Mouse (Mus musculus) kidney, postnatal 36 days (tissue): ENCODE data around the gene Crlf3.

Experiments used
- DNase-seq, 2 experiments: peaks; one replicate each; pipeline ENCODE4 v3.0.0; 2021 to 2022; ENCODE audit warnings: mixed read lengths in 2 of 2

The Crlf3 gene

DNA sequence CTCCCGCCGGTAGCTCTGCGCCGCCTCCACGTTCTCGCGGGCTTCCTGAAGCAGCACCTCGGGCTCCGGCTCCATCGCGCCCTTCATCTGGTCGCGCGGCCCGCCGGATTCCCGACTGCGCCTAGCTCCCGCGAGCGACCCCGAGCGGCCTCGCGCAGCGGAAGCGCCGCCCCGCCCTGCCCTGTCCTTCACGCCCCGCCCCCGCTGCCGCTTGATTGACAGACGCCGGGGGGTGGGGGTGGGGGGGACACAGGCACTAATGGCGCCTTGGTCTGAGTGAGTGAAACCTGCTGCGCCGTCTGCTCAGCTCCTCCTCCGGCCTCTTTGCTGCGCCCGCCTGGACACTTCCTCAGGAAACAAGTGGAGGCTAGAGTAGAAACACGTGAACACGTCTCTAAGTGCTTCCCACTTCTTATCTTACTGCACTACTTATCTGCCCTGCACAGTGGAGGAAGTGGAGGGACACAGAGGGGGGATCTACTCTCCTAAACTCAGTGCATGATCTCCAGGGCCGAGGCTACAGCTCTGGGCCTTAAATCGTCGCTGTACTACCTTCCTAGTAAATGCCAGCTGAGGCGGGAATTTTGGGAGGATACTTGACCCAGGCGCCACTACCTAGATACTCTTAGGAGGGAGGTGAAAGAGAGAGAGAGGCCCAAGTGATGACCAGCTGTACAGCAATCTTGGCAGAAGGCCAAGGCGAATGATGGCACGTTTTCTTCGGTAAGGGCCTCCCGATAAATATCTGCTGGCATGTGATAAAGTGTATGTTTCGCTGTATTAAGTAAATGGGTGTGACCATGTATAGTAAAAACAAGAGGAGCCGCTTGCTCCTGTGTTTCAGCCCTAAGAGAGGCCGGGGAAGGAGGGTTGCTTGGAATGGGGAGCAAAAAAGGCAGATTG, at the start of gene Crlf3:
Gene Crlf3 (minus strand): TSS at position 166 of the 903 bp plus-strand sequence.
- DNase-seq = peak; percentile 94 to 98

DNA sequence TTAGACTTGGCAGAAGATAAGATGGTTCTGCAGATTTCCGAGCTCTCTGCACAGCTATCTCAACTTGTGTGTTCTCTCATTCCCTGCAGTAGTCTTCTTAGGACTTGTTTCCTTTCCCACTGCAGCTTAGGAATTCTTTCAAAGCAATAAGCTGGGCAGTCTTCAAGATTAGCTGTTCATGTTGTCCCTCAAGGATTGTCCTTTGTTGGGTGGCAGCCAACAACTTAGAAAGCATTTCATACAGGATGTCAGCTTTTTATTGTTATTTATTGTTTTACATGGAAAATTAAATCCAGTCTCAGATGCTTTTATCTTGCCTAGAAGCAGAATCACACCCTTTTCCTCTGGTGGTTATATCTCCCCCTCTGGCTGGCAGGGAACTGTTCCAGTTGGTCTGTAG, 35.6 kb upstream of the Crlf3 start:
- peak; percentile 18 to 45 for DNase-seq

DNA sequence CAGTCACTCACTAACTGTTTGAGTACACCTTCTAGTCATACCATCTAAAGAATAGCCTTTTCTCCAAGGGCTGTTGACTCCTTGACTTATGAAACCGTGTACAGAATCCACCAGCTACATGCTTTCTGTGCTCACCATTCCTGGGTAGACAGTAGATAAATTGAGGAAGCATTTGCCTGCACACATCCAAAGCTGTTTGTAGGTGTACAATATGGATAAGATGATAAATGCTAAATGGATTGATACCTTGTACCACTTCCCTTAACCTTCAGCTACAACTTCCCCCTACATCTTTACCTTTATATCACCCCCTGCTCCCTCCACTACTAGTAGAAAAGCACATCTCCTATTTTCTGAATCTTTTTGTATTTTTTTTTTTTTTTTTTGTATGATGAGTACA, 23.6 kb upstream of the Crlf3 start:
- DNase-seq = no peak

DNA sequence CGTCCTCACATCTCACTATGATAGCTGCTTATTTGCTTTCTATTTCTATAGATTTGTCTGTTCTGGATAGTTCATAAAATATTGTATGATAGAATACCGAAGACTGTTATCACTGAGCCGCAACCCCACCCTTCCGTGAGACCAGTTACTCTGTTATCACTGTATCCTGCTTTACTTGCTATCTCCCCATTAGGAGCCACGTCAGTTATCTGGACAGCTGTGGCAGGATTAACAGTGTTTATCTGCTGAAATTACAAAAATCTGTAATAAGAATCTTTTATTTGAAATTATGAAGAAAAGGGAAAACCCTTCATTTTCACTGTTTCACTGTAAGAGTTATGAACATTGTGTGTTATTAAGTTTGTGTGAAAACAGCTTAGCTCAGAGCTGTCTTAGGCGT, 20.5 kb upstream of the Crlf3 start:
- no peak for DNase-seq

DNA sequence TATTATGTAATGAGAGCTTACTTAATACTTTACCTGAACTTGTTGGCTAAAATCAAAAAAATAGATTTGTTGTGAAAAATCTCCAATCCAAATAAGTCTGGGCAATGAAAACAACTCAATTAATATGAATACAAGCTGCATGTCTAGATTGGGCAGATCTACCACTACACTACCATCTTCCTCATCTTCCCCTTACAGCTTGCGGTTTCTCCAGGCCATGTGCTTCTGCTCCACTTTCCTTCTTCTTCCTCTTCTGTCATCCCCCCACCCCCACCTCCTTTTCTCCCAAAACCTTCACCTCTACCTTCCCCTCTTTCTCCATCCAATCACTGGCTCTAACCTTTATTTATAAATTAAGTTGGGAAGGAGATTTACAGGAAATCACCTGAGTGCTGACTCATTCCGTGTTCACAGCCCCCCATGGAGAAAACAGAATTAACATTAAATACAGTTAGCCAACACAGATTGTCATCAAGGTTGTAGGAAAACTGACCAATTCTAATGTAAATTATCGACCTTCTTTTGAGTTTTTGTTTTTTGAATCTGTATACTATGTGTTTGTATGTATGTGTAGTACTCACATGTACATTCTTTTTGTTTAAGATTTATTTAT, 17.8 kb upstream of the Crlf3 start:
- DNase-seq = no peak

DNA sequence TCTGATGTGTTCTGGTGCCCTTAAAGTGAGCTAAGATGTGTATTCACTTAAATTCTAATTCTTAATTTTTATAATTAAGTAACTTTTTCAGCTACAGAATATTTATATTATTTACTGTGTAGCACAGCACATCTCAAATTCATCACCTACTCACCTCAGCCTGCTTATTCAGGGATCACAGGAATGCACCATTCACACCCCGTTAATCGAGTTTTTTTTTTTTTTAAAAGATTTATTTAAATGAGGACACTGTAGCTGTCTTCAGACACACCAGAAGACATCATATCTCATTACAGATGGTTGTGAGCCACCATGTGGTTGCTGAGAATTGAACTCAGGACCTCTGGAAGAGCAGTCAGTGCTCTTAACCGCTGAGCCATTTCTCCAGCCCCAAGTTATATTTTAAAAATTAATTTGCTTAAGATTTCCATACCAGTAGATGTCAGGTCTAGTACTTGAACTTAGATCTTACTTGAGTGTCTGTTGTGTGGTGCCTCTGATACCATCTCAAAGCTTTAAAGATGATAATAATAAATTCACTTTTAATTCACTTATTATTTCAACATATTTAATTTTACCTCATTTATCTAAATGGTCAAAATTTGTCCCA, 9.9 kb upstream of the Crlf3 start:
- no peak for DNase-seq

DNA sequence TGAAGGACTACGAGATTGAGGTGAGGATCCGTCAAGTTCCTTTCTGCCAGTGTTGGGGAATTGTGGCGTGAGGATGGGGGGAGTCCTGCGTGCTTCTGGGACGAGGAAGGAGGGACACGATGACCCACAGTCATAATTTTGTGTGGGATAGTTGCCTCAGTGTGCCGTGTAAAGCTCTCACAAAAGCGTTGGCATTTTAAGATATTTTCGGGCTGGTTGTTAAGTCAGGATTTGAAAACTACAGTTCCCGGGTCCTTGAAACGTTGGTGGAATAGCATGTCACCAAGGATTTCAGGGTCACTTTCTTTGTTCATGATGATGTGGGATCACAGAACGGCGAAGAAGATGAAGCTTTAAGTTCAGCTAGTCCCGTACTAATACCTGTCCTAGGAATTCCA, 9.0 kb upstream of the Crlf3 start:
- no peak for DNase-seq

DNA sequence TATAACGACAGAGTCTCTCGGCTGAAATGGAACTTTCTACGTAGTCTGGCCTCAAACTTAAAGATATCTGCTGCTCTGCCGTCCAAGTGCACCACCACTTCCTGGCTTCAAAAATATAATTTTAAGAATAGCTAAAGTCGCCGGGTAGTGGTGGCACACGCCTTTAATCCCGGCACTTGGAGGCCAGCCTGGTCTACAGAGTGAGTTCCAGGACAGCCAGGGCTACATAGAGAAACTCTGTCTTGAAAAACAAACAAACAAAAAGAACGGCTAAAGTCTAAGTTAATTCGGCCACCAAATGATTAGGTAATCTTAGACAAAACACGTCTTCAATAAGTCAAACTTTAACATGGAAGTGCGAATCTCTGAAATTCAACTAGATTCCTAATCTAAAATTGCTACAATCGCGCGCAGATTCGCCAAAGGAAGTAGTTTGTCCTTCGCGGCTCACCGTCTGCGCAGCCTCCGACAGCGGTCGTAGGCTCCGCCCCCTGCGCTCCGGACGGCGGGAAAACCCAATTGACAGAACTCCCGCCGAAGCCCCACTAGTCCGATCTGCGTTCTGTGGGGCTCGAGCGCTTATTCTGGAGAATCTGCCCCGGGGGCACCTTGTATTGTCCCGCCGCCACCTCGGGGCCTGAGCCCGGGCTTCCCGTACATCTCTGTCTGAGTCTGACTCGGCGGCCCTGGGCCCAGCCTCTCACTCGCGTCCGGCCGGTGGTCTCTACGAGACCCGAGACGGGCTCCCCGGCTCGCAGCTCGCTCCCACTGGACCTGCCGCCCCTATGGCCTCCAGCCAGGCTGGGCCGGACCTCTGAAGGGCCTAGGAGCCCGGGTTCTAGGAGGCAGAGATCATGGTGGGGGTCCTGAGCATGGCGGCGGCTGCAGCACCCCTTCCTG, 8.4 kb upstream of the Crlf3 start, which contains the start of gene Atad5:
Gene Atad5 (plus strand): TSS at position 484 of the 900 bp plus-strand sequence.
- DNase-seq = peak; percentile 90 to 97

DNA sequence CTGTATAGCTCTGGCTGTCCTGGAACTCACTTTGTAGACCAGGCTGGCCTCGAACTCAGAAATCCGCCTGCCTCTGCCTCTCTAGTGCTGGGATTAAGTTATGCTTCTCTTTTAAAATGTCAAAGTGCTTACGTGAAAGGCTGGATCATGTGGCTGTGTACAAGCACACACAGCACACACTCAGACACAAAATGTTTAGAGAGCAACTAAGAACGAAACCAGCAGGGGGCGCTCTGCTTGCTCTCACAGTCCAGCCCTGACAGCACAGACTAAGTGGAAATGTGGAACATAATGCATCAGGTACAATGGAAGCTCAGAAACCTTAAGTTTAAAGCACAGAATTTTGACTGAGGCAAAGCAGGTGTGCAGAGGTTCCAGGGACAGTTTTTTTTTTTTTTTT, 6.1 kb upstream of the Crlf3 start:
- peak; percentile 92 to 96 for DNase-seq

DNA sequence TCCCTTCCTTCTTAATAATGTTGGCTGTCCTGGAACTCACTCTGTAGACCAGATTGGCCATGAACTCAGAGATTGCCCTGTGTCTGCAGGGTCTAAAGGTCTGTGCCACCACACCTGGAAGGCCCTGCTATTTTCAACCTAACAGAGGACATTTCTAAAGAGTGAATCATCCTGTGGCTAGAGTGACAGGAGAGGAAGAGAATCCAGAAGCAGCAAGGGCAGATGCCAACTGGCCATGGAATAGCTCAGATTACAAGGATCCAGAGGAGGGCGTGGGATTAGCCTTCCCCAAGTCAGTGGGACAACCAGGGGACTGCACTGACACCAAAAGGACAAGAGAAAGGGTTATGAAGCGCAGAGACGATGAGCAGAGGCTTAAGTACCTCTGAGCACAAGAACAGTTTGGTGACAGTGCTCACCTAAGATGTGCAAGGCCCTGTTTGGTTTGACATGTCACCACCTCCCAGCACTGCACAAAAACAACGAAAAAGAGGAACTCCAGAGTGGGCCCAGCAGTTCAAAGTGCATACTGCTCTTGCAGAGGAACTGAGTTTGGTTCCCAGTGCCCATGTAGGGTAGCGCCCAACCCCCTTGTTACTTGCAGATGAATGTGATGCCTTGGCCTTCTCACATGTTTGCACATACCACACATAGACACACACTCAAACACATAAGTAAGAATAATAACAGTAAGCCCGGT, 4.7 kb upstream of the Crlf3 start:
- DNase-seq = no peak

DNA sequence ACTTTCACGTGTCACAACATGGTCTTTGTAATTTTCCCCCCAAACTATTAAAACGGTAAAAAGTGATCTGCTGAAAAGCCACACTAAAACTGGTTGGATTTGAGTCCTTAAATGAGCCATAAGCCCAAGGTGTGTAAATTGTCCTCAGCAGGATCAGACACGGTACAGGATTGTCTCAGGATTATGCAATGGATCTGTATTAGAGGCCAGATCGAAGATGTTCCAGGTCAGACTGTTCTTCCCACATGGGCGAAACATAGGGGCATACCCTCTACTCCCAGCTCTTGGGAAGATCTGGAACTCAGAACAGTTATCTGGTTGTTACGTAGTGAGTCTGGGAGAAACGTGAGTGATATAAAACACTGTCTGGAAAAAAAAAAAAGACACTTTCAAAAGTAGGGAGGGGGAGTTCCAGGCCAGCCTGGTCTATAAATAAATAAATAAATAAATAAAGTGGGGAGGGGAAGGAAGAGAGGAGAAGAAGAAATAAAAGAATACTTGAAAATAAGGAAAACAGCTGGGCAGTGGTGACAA, 1.1 kb upstream of the Crlf3 start:
- DNase-seq = no peak

DNA sequence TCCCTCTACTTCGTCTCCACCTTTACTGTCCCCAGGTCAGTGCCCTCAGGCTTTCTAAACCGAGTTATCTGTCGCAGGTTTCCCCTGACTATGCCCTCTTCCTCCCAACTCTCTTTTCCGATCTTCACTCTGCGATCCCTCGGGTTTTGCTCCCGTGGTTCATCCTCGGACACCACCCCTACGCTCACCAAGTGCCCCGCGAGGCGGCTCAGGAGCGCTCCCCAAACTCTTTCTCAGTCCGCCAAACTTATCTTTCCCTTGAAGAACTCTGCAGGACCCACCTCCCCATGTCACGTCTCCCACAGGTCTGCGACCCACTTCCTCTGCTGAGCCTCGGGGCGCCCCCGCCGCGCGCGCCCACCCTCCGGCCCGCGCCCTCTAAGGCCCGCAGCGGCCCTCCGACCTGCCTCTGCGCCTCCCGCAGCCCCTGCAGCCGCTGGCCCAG, 388 bp downstream of the Crlf3 start:
- peak in 1 of 2 experiments; percentile 53 for DNase-seq

DNA sequence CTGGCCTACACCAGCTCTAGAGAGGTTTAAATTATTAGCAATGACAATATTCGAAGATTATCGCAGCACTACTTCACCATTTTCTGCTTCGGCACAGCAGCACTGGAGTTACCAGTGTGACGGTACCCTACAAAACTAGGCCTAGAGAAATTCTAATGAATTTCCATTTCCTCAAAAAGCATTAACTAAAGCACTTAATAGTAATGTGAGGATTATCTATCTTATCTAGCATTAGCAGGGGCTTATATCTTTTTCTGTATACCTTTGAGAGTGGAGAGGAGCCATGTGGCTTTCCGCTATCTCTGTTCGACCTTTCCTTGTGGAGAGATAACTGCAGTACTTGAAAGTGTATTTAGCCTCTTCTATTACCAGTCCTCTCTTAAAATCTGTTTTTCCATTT, 1.0 kb downstream of the Crlf3 start:
- no peak for DNase-seq

DNA sequence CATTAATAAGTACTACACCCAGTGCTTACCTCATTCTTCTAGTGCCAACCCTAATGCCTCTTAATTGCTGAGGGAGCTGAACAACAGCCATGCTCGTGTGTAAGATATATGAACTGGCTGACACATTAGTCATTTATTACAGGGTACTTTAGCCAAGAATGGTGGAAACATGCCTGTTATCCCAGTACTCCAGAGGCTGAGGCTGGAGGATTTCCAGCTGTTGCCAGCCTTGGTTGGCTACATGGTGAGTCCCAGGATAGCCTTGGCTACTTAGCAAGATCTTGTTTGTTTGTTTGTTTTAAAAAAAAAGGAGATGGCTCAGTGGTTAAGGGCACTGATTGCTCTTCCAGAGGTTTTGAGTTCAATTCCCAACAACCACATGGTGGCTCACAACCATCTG, 2.0 kb downstream of the Crlf3 start:
- DNase-seq = no peak

DNA sequence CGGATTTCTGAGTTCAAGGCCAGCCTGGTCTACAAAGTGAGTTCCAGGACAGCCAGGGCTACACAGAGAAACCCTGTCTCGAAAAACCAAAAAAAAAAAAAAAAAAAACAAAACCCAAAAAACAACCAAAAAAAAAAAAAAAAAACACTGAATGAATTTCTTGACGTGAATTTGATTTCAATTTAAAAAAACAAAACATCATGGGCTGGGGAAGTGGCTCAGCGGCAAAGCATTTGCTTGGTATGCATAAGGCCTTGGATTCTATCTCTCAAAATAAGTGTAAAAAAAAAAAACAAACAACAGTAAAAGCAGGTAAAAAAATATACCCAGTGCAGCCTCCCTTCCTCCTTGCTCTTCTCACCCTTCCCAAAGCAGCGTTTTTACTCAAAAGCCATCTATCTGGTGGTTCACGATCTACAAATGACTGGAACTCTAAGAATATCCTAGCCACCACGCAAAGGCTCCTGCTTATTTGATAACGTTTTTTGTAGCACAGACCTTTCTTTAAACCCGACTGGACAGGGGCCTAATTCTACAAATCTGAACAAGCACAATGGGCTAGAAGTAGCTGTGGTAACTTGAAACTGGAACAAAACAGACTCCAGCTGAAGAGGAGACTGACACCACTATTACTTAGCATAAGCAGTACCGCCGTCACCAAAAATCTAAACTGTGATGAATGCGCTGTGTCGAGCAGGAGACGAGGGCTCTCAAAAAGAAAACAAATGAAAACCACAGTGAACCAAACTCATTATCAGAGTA, 2.8 kb downstream of the Crlf3 start:
- no peak for DNase-seq

DNA sequence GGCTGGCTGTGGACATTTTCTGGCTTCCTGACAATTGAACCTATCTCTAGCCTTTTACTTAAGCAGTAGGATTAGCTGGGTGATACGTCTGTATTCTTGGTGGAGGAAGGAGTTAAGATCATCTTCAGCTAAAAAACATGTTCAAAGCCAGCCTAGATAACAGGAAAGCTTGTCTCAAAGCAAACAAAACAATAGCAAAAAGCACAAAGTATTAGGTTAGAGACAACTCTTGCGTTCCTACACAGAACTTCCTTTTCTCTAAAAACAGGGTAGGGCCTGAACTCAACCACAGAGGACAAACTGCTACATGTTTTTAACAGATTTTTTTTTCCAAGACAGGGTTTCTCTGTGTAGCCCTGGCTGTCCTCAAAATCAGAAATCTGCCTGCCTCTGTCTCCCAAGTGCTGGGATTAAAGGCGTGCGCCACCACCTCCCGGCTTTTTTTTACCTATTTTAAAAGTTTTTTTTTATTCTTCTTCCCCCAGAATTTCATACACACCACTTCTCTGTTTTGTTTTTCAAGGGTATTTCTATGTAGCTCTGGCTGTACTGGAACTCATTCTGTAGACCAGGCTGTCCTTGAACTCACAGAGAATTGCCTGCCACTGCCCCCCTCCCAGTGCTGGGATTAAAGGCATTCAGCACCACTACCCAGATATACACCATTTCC, 5.0 kb downstream of the Crlf3 start:
- no peak for DNase-seq

DNA sequence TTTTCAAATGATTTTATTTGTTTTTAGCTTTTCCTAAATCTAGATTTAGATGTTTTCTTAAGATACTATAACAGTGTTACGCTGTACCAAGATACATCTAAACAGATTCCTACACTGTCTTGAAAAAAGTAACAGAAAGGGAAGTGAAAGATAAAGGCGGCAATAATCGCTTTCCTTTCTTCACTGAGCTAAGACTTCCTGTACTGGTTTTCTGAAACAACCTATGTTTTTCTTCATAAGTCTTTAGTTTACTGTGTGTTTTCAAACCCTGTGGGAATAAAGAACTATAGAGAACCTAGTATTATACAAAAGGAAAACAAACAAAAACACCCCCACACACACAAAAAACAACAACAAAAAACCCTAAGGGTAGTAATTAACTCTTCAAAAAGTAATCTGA, 8.4 kb downstream of the Crlf3 start:
- DNase-seq = no peak

DNA sequence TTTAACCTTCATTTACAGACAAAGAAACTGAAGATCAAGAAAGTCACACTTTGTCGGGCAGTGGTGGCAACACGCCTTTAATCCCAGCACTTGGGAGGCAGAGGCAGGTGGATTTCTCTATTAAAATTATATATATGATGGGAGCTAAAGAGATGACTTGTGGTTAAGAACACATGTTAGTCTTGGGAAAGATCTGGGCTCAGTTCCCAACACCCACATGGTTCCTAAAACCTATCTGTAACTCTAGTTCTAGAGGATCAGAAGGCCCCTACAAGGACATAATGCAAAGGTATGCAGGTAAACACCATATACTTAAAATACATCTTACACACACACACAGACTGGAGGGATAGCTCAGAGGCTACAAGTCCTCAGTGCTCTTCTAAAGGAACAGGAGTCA, 9.8 kb downstream of the Crlf3 start:
- no peak for DNase-seq

DNA sequence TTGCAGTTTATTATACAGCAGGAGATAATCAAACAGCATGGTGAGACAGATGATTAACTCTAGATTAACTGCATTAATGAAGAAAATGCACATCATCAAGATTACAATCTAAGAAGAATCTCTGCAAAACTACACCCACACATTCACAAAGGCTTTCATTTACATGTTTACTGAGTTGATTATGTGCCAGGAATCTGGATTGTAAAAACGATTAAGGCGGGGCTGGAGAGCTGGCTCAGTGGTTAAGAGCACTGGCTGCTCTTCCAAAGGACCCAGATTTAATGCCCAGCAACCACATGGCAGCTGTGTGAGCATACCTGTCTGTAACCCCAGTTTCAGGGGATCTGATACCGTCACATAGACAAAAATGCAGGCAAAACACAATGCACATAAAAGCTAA, 11.0 kb downstream of the Crlf3 start:
- DNase-seq = no peak

DNA sequence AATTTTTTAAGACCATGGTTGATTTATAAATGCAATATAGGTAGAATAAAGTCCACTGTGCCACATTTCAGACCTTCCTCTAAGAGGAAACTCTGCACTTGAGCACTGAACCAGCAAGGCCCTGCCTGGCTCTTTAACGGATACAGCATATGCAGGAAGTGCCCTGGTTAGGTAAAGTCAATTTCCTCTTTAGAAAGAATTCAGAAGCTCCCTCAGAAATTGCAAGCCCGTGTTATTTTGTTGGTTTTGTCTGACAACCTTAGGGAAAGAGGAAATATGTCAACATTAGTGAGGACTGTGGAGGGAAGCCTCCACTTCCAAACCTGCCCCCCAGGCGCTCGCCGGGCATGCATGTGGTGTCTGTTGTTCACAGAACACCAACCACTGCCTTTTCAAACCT, 13.2 kb downstream of the Crlf3 start:
- DNase-seq = no peak
